Comparison of ENCODE assay signal across 8 mouse cellular contexts in the genomic region with DNA sequence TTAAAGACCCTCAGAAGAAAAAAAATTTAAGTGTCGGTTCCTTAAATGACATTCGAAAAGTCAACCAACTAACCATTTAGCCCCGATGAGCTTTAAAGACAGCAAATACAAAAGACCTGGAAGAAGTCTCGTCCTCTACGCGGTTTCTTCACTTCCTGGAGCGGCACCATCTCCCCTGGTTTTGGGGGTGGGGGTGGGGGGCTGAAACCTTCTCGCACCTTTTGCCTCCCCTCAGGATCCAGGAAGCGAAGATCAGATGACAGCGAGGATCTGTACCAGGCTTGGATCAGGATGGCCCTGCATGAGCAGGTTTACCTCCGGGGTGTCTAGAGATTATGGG. TPM values are rescaled to one million over a fixed set of nuclear protein-coding genes. Genes with fewer than 3 reads are reported as not detected.
DNase-seq lines count a peak whose midpoint lies in the region; ATAC-seq lines count a peak whose summit lies in the region.

No protein-coding gene starts in this region.

- H3K4me3 ChIP-seq in kidney, embryonic 14.5 days (ENCODE audit: low read length), result peak overlapping the region; percentile 54
- peak overlapping the region; percentile 54 for H3K4me3 ChIP-seq in brown adipose tissue, adult 24 weeks (ENCODE audit: insufficient read depth, low read depth, low read length)
- H3K4me3 ChIP-seq in hindbrain, embryonic 14.5 days (replicated peaks; ENCODE audit: low read length), result peak overlapping the region; percentile 67
- H3K4me3 ChIP-seq in midbrain, embryonic 13.5 days (replicated peaks), result peak overlapping the region; percentile 78

- no peaks in the 10 kb centered on the region for H3K36me3 ChIP-seq in kidney, embryonic 14.5 days (ENCODE audit: control insufficient read depth, insufficient read depth, low read length)
- no peaks in the 10 kb centered on the region for H3K36me3 ChIP-seq in hindbrain, embryonic 14.5 days (replicated peaks; ENCODE audit: control insufficient read depth, insufficient read depth)
- no peaks in the 10 kb centered on the region for H3K36me3 ChIP-seq in midbrain, embryonic 13.5 days

- no peaks in the 10 kb centered on the region for H3K9me3 ChIP-seq in kidney, embryonic 14.5 days (ENCODE audit: control insufficient read depth, low read length)
- no peaks in the 10 kb centered on the region for H3K9me3 ChIP-seq in hindbrain, embryonic 14.5 days (ENCODE audit: control insufficient read depth, low read length)
- H3K9me3 ChIP-seq in midbrain, embryonic 13.5 days, result no peaks in the 10 kb centered on the region

- peak overlapping the region; percentile 96 for H3K4me2 ChIP-seq in kidney, embryonic 14.5 days (replicated peaks; ENCODE audit: low read depth, low read length)
- peak overlapping the region; percentile 64 for H3K4me2 ChIP-seq in hindbrain, embryonic 14.5 days (replicated peaks)
- peak overlapping the region; percentile 76 for H3K4me2 ChIP-seq in midbrain, embryonic 13.5 days (replicated peaks)

- H3K9ac ChIP-seq in kidney, embryonic 14.5 days (ENCODE audit: low read depth, low read length), result peak overlapping the region; percentile 49; the same call in 1 of the 2 replicates
- peak overlapping the region; percentile 79 for H3K9ac ChIP-seq in hindbrain, embryonic 14.5 days
- peak overlapping the region; percentile 90 for H3K9ac ChIP-seq in midbrain, embryonic 13.5 days (replicated peaks)

- H3K27me3 ChIP-seq in kidney, embryonic 14.5 days (ENCODE audit: control insufficient read depth, insufficient read depth, low read length), result peaks cover 20% of the 10 kb centered on the region
- peaks cover 10% of the 10 kb centered on the region for H3K27me3 ChIP-seq in hindbrain, embryonic 14.5 days (ENCODE audit: control insufficient read depth, insufficient read depth, low read length)
- peaks cover 20% of the 10 kb centered on the region for H3K27me3 ChIP-seq in midbrain, embryonic 13.5 days

- DNase-seq in kidney, adult 18-20 months, result no peak
- no peak for DNase-seq in hindbrain, embryonic 14.5 days (ENCODE audit: low spot score)
- no peak for DNase-seq in cerebellum, adult 8-10 months
- DNase-seq in cerebellum, adult 9-11 months, result no peak

- no peak; the same call in 1 of the 2 replicates for ATAC-seq in kidney, embryonic 14.5 days (ENCODE audit: low FRiP score, low TSS enrichment)
- no peak for ATAC-seq in hindbrain, embryonic 14.5 days (ENCODE audit: low FRiP score)
- ATAC-seq in midbrain, embryonic 13.5 days, result no peak
- no peak for ATAC-seq in megakaryocyte progenitor cell, adult 5-6 weeks (replicated peaks; ENCODE audit: poor library complexity)

- WGBS in kidney, embryonic 14.5 days, result 5% methylated on average over 11 of the region's 11 CpGs
- WGBS in hindbrain, embryonic 14.5 days, result 7% methylated on average over 11 of the region's 11 CpGs
- 6% methylated on average over 11 of the region's 11 CpGs for WGBS in midbrain, embryonic 13.5 days

- H3K4me1 ChIP-seq in kidney, embryonic 14.5 days (ENCODE audit: control insufficient read depth, insufficient read depth, low read length), result no peaks in the 10 kb centered on the region
- no peaks in the 10 kb centered on the region for H3K4me1 ChIP-seq in brown adipose tissue, adult 24 weeks (ENCODE audit: control insufficient read depth, insufficient read depth, insufficient read length, low read length)
- peaks cover 10% of the 10 kb centered on the region for H3K4me1 ChIP-seq in hindbrain, embryonic 14.5 days (replicated peaks; ENCODE audit: control insufficient read depth, insufficient read depth, low read length)
- H3K4me1 ChIP-seq in midbrain, embryonic 13.5 days (replicated peaks), result peaks cover 22% of the 10 kb centered on the region

- H3K27ac ChIP-seq in kidney, embryonic 14.5 days (ENCODE audit: low read depth, low read length), result no peak overlapping the region
- no peak overlapping the region for H3K27ac ChIP-seq in brown adipose tissue, adult 24 weeks (replicated peaks; ENCODE audit: low read depth, low read length)
- H3K27ac ChIP-seq in hindbrain, embryonic 14.5 days, result peak overlapping the region; percentile 95
- peak overlapping the region; percentile 96 for H3K27ac ChIP-seq in midbrain, embryonic 13.5 days

RNA-seq across cellular contexts. Expression of a gene that starts 6.2 kb away (rescaled TPM):
- polyA plus RNA-seq in kidney, embryonic 14.5 days (2014; fragmentation: Nextera tagmentation; extraction: Ambion mirVana), result 8.0 and 16.5 TPM in 2 replicates
- not detected in 2 replicates for polyA plus RNA-seq in brown adipose tissue, adult 24 weeks (2012; ENCODE audit: insufficient read depth, insufficient read length, missing spikeins)
- 92.7 and 118 TPM in 2 replicates for polyA plus RNA-seq in hindbrain, embryonic 14.5 days (2014; fragmentation: Nextera tagmentation; extraction: Ambion mirVana)
- polyA plus RNA-seq in midbrain, embryonic 13.5 days (2015; fragmentation: Nextera tagmentation; extraction: Ambion mirVana), result 67.7 and 68.7 TPM in 2 replicates
- 1.3 and 2.6 TPM in 2 replicates for total RNA-seq in megakaryocyte progenitor cell, adult 5-6 weeks (2015)
- 3.0 and 4.7 TPM in 2 replicates for total RNA-seq in megakaryocyte progenitor cell, adult 5-6 weeks (2017)

Comparison
In these comparisons a context has a peak if more than half of its experiments do, and no peak if none do; other contexts are left out.
1. H3K27ac ChIP-seq: peak in hindbrain, embryonic 14.5 days (single experiment) and midbrain, embryonic 13.5 days (single experiment); none in kidney, embryonic 14.5 days (single experiment) and brown adipose tissue, adult 24 weeks (single experiment).
2. Peak in every context shown above with its lines, with median percentiles within 50 percentile points of each other: H3K4me2 ChIP-seq, H3K4me3 ChIP-seq and H3K9ac ChIP-seq.